Mouse (Mus musculus) embryonic fibroblast, embryonic 13.5 days (primary cell): ENCODE measurements around the gene Cyb561a3. TPM values are rescaled to one million over a fixed set of nuclear protein-coding genes. Genes with fewer than 3 reads are reported as not detected.

Experiments used
- H3K27ac ChIP-seq: 2 replicates; pipeline ENCODE4 v1.5.1; 2012; ENCODE audit warnings: low read length, control low read depth, inconsistent platforms; ENCODE audit not compliant: insufficient read depth
- H3K4me1 ChIP-seq: 2 replicates; pipeline ENCODE4 v1.6.1; 2011; ENCODE audit warnings: low read length; ENCODE audit not compliant: control insufficient read depth, insufficient read depth
- H3K4me3 ChIP-seq: 2 replicates; pipeline ENCODE4 v1.5.1; 2011; ENCODE audit warnings: mild to moderate bottlenecking, control low read depth, low read length; ENCODE audit not compliant: insufficient read depth
- CTCF ChIP-seq: IDR thresholded peaks from 2 replicates; pipeline ENCODE4 v1.5.1; 2011; ENCODE audit warnings: mild to moderate bottlenecking, control low read depth, low read length, moderate library complexity, borderline replicate concordance; ENCODE audit not compliant: insufficient read depth
- POLR2A ChIP-seq: IDR thresholded peaks from 2 replicates; pipeline ENCODE4 v1.6.1; 2011; ENCODE audit warnings: low read depth, mild to moderate bottlenecking, control low read depth, low read length, moderate library complexity
- polyA plus RNA-seq: library from polyadenylated mRNA; stranded (reverse); fragments of >200 nt; gene quantifications from 2 replicates; pipeline ENCODE4 v1.2.4, GENCODE M21; 2011; ENCODE audit warnings: low read depth; ENCODE audit not compliant: missing spikeins, insufficient read length

The Cyb561a3 gene
- polyA plus RNA-seq, 1 experiment = 20.5 TPM

GRCm38 (mm10) chr19:10605293-10605900 is 28.4 kb downstream of the Cyb561a3 start, which contains the start of the genes Ddb1 and Tkfc:
Gene Ddb1, plus strand, starts transcription at chr19:10605327.
Gene Tkfc, minus strand, starts transcription at chr19:10605654.
- TF ChIP-seq CTCF (peak; percentile 40; the same call in 1 of the 2 replicates), POLR2A (peak; percentile 90)
- Histone ChIP-seq H3K4me3 (peak within 1 kb of the TSS; percentile 88), H3K27ac (peak within 1 kb of the TSS; percentile 85), H3K4me1 (peaks cover 29% of the 10 kb centered on the region)

GRCm38 (mm10) chr19:10605901-10606622 is 29.1 kb downstream of the Cyb561a3 start:
- H3K4me3 ChIP-seq = peak overlapping the region; percentile 88
- TF ChIP-seq CTCF (no peak), POLR2A (no peak; the same call in 1 of the 2 replicates)
- peak overlapping the region; percentile 73 for H3K27ac ChIP-seq
- peaks cover 29% of the 10 kb centered on the region for H3K4me1 ChIP-seq

DNA sequence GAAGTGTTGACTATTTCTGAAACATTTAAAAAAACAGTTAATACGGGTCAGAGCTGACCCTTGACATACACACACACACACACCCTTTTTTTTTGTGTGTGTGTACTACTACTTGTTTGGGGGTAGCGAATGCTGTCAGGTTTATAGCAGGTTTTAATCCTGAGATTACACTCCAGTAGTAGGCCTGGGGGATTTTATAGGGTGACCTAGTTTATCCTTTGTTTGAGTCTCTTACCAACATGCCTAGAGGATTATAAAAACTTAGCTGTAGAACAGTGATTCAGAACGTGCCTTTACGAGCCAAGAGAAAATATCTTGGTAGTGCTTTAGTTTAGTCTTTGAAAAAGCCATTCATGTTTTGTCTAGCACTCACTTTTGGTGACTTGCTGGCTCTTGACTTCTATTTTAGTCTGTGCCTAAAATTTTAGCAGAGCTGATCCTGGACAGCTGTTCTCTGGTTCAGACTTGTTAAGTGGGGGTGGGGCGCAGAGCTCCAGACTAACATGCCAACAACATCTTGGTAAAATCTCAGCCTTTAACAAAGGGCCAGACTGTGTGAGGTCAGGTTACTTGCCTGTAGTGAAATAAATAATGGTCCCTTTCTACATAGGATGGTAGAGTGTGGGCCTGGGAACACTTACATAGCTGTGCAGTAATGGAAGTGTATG is 31.7 kb downstream of the Cyb561a3 start:
- no peak for TF ChIP-seq POLR2A
- TF ChIP-seq CTCF = no peak
- H3K4me1 ChIP-seq = peaks cover 19% of the 10 kb centered on the region
- no peak overlapping the region for H3K27ac ChIP-seq
- no peak overlapping the region for H3K4me3 ChIP-seq

DNA sequence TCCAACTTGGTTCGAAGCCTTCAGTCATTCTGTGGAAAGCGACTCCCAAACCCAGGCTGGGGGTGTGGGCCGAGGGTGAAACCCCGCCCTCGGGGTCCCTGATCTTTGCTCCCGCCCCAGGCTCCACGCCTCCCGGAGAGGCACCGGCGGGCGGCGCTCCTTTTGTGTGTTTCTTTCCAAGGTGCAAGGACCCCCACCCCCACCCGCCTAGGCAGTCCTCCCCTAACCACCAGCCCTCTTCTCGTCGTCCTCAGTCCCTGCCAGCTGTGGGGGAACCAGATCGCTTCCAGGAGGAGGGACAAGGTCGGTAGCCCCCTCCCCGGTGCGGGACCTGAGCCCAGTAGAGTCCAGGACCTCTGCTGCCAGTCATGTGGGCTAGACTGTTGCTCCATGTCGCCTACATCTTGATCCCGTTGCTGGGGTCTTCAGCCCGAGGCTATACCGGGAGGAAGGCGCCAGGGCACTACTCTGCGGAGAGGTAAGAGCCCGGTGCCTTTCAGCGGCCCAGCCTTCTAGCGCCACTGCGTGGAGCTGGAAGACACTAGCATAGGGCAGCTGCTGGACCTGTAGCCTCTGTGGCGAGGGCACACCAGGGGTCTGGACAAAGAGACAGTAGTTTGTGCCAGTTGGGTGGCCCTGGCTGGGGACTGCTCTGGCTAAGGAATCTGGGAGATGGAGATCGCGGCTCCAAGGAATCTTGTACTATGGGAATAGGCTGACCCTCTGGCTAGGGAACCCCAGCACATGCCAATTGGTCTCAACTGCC is 57.3 kb downstream of the Cyb561a3 start, which contains the start of gene Vwce:
Gene Vwce, plus strand, starts transcription at position 108 of the 766 bp plus-strand sequence.
- no peak within 1 kb of the TSS for H3K4me3 ChIP-seq
- H3K27ac ChIP-seq = no peak within 1 kb of the TSS
- no peaks in the 10 kb centered on the region for H3K4me1 ChIP-seq
- no peak; the same call in 1 of the 2 replicates for TF ChIP-seq CTCF
- no peak for TF ChIP-seq POLR2A

GRCm38 (mm10) chr19:10634872-10635318 is 57.9 kb downstream of the Cyb561a3 start:
- no peaks in the 10 kb centered on the region for H3K4me1 ChIP-seq
- no peak for TF ChIP-seq CTCF
- peak; percentile 59; the same call in 1 of the 2 replicates for TF ChIP-seq POLR2A
- no peak overlapping the region for H3K4me3 ChIP-seq
- no peak overlapping the region for H3K27ac ChIP-seq

DNA sequence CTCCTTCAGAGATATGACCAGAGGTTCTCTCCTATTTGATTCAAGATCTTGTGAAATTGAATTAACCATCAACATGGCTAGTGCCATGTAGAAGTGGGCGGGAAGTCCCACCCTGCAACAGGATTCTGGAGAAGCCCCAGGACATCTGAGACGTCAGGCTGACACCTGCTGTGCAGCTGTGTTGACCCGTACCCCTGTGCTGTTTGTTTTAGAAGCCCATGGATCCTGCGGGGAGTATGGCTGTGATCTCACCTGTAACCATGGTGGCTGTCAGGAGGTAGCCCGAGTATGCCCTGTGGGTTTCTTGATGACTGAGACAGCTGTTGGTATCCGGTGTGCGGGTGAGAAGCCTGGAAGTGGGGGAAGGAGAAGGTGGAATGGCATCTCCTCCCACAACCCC is 60.9 kb downstream of the Cyb561a3 start:
- Histone ChIP-seq H3K4me1 (no peaks in the 10 kb centered on the region), H3K27ac (no peak overlapping the region), H3K4me3 (no peak overlapping the region)
- TF ChIP-seq POLR2A (no peak), CTCF (no peak)

DNA sequence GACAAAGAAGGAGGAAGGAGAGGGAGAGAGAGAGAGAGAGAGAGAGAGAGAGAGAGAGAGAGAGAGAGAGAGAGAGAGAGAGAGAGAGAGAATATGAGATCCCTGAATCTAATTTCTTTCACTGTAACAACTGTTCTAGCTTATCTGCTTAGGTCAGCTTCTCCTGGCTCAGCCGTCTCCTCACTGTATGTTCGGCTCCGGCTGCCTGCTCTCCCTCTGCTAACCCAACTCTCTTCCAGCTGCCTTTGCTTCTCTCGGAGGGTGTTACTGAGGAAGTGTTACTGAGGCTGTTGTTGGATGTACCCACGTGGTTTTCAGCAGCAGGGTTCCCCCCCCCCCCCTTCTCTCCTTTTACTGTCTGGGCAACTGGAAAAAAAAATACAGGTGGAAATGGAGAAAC is 63.1 kb downstream of the Cyb561a3 start:
- no peak overlapping the region for H3K27ac ChIP-seq
- no peaks in the 10 kb centered on the region for H3K4me1 ChIP-seq
- no peak overlapping the region for H3K4me3 ChIP-seq
- TF ChIP-seq POLR2A (no peak), CTCF (no peak)

DNA sequence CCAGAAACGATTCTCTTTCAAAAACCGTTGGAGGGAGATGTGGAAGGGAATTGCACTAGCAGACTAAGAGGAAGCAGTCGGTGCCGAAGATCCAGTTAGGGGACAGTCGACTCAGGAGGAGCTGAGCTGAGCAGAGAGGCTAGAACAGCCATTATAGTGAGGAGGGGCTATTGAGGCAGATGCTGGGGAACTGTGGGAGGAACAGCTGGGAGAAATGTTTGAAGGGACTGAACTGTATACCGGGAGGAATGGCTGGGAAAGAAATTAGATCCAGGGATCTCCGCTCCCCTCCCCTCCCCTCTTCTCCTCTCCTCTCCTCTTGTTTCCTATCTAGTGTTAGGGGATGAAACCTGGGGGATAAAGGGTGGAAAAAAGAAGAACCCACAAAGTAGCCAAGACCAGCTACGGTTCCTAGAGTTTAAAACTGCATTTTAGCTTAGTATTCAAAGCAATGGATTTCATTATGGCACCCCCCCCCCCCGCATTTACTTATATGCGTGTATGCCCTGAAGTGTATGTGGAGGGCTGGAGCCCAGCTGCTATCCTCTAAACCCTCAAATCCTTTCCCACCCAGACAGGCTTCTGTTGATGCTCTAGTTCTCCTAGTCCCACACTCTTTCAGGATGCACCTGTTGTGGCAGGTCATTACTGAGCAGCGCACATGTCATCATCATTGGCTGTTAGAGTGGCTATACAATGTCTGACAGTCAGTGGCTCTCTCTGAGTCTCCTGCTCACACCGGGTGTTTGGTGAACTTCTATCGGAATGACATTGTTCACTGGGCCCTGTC is 63.8 kb downstream of the Cyb561a3 start:
- no peak overlapping the region for H3K27ac ChIP-seq
- no peak overlapping the region for H3K4me3 ChIP-seq
- H3K4me1 ChIP-seq = no peaks in the 10 kb centered on the region
- TF ChIP-seq CTCF (no peak), POLR2A (no peak)

Other genes starting within 250 kb of the Cyb561a3 start
- gene Syt7, start 188.1 kb upstream of the Cyb561a3 start, polyA plus RNA-seq = 0.35 and 0.38 TPM in 2 replicates
- not detected in 2 replicates for gene Lrrc10b, start 119.7 kb upstream of the Cyb561a3 start, polyA plus RNA-seq
- gene Ppp1r32, start 94.2 kb upstream of the Cyb561a3 start, polyA plus RNA-seq = not detected in 2 replicates
- gene Cpsf7, start 51.9 kb upstream of the Cyb561a3 start, polyA plus RNA-seq = 50.6 and 70.6 TPM in 2 replicates
- 53.1 and 66.4 TPM in 2 replicates for gene Sdhaf2, start 51.0 kb upstream of the Cyb561a3 start, polyA plus RNA-seq
- 13.0 and 15.6 TPM in 2 replicates for gene Tmem216, start 20.9 kb upstream of the Cyb561a3 start, polyA plus RNA-seq
- gene Tmem138, start 190 bp downstream of the Cyb561a3 start, polyA plus RNA-seq = 21.1 and 22.8 TPM in 2 replicates
- 545 and 617 TPM in 2 replicates for gene Ddb1, start 28.2 kb downstream of the Cyb561a3 start, polyA plus RNA-seq
- gene Tkfc, start 28.5 kb downstream of the Cyb561a3 start, polyA plus RNA-seq = 19.8 and 24.0 TPM in 2 replicates
- 0.70 and 1.1 TPM in 2 replicates for gene Vwce, start 57.0 kb downstream of the Cyb561a3 start, polyA plus RNA-seq
- gene Pga5, start 100.9 kb downstream of the Cyb561a3 start, polyA plus RNA-seq = not detected in 2 replicates
- gene Vps37c, start 111.6 kb downstream of the Cyb561a3 start, polyA plus RNA-seq = 14.8 and 18.0 TPM in 2 replicates
- gene Cd5, start 161.8 kb downstream of the Cyb561a3 start, polyA plus RNA-seq = not detected in 2 replicates